Mouse (Mus musculus): ENCODE data around the gene Hoxa4.
A peak's percentile ranks its signal among the peaks of the same experiment; 100 is the strongest.

Hoxa4 gene

DNA sequence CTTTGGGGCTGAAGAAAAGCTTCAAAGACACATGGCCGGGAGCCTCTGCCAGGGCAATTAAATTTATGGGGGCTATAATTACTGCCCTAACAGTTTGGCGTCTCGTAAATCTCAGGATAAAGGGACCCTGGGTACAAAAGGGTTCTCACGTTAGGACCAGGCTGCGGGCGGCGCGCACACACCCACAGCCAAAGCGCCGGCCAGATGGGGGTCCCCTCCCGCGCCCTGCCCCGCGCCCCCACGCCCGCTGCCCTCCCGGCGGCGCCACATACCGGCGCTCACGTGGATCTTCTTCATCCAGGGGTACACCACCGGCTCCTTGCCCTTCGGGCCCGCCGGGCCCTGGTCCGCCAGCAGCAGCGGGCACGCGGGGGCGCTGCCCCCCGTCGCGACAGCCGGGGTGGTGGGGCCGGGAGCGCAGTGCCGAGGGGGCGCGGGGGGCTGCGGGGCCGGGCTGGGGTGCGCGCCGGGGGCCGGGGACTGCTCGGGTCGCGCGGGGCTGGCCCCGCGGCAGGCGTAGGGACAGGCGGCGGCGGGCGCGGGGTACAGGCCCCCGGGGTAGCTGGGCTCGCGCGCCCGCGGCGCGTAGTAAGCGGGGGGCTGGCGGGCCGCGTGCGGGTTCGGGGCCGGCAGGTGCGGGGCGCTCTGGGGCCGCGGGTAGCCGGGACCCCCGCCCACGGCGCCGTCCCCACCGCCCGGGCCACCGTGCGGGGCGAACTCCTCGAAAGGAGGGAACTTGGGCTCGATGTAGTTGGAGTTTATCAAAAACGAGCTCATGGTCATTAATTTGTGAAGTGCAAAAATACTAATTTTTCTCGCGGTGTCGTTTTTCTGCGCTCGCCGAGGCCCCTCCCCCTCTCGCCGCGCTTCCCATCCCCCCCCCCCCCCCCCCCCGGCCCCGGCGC, at the start of gene Hoxa4:
TSS of gene Hoxa4 (minus strand) at position 848 of the 905 bp plus-strand sequence.
- DNase-seq (ENCODE audit: low spot score): no peak

DNA sequence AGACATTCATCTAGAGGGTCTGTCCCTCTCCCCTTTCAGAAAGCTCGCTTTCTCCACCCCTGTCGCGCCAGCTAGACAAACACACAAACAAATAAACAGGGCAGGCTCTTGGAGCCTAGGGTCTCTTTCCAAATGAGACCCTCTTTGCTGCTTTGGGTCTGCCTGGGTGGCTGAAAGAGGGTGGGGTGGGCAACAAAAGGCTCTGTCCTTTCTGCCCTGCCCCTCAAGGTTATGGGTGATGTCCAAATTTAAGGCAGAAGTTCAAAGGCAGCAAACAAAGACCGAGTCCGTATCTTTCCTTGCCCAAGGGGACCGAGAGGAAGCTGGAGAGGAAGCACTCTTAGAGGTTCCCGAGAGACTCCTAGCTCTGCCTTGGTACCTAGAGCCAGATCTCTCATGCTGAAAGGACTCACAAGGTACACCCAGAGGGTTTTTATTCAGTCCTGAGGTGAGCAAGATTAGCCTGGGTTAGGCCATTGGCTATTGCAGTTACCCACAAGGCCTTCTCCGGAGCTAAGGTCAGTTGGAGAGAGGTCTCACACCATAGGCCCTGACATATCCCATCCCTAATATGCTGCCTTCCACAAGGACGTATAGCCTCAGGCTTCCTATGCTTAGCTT, 49.6 kb upstream of the Hoxa4 start:
- DNase-seq (ENCODE audit: low spot score): no peak

DNA sequence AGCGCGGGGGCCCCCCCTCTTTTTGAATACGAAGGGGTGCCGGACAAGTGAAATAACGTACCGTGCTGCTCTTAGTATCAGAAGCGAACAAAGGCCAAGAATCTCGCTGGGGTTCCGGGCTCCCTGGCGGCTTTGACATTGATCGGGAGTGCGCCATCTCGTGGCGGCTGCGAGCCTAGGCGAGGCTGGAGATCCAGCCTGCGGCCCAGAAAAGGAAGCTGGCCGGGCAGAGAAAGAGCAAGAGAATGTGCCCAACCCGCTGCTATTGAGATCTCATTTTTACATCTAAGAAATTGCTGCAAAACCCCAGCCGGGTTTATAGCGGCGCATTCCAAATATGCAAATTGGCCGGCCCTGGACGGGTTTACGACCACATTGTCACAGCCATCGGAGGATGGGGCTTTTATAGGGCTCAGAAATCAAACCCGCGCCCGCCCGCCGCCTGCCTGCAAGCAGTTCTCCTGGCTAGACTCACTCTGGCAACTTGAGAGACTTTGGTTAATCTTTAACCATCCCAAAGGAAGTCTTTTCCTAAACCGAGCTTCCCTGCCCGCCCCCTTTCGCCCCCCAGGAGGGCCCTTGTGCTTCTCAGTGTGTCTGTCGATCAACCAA, 48.9 kb upstream of the Hoxa4 start, which contains the start of gene Hoxa10:
TSS of gene Hoxa10 (minus strand) at position 466 of the 612 bp plus-strand sequence.
- peak; percentile 51 for DNase-seq (ENCODE audit: low spot score)

DNA sequence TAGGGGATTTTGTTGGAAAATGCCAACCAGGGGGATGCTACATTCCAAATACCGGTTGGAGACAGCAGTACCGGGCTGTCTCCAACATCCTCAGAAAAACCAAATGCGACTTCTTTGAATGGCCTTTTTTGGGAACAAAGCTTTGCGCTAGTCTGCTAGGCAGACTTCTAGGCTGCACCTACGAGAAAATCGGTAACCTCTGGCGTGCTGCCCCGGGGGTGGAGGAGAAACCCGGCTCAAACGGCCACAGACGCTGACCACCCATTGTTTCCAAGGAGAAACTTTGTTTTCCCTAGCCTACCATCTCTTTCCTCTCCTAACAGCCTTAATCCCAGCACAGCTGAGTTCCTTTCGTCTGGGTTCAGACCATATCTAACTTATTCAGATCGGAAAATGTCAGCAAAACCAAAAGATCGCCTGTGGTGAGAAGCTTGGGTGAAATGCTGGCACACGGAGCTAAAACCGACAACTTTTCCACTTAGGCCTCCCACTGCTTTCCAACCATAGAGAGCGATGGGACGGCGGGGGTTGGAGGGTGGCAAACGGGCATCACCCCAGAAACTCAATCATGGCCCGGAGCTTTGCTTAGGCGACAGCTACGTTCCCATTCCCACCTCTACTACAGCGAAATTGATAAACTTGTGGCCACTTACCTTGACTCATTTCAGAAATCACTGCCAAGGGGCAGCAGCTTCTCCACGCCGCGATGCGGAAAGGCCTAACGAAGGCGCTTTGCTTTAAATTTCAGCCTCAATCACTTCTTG, 48.3 kb upstream of the Hoxa4 start:
- DNase-seq (ENCODE audit: low spot score): no peak

DNA sequence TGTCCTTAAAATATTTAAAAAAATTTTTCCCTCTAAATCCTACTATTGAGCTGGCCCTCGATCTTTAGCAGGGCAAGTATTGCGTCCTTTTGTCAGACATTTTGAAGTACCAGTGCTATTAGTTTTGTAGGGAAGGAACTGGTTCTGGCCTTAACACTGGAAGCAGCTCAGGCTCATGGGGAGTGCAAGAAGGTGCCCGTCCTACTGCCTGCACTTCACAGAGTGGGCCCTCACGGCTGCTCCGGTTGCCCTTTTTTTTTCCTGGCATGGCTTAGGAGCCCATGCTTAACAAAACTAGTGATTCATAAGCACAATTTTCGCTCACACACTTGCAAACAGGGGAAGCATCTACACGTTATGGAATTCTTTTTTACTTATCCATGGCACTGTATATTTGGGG, 47.4 kb upstream of the Hoxa4 start:
- no peak for DNase-seq (ENCODE audit: low spot score)

DNA sequence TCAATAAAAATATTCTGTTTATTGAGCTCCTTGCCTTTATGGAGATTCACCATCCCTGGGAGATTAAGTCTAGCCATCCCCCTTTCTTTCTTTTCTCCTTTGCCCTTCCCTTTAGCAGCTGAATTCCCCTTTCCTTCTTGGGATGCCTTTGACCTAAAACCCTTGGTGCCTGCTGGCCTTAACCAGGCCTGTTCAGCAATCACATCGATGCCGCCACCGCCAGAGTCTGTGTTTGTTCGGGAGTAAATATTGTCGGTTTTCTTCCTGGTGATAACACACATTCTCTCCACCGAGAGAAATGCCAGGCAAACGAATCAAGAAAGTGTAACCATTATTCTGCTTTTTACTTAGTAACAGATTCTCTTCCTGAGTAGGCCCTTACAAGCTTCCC, 46.6 kb upstream of the Hoxa4 start:
- DNase-seq (ENCODE audit: low spot score): no peak

DNA sequence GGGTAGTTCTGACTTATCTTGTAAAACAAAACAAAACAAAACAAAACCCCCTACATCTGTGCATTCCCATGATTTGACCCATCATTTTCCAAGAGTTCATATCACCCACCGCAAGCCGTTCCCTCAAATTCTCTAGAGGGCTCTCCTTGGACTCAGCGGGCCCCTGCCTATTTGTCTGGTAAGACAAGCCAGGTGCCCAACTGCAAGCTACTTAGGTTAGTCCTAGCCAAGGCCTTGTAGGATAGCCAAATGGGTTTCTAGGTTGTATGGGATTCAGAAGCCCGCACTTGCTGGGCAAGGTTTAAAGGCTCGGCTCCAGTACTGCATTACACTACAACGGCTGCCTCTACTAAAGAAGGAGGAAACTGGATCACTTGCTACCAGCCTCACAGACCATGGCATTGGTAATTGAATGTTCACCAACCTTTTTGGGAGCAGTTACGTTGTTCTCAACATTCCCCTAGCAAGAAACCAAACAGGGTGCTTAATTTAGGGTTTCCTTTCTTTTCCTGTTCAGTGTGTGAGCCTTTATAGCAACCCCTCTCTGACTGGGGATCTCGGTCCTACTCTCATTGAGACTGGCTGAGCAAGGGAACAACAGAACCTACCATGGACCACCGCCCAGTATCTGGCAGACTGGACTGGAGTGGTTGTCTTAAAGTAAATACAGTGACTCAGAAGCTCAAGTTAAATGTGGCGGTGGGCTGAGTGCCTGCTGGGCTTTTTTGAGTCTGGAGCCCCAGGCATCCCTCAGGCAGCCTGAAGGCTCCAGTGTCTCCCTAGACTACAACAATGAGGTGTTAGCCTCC, 46.0 kb upstream of the Hoxa4 start:
- DNase-seq (ENCODE audit: low spot score): no peak

DNA sequence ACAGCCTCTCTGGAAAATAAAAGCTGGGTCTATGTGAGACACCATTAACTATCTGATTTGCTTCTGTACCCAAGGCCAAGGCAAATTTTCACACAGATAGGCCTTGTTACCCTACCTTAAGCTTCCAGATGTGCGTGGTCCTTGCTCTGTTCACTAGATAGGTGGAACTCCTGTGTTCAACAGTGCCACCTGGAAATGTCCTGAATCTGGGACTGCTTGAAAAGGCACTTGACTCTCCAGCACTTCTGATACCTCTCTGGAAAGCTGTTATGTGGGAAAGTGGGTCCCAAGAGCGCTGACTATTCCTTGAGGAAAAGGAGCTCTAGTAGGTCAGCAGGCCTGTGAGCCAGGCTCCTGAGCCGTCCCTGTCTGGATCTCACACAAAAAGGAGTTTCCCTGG, 45.3 kb upstream of the Hoxa4 start:
- no peak for DNase-seq (ENCODE audit: low spot score)

DNA sequence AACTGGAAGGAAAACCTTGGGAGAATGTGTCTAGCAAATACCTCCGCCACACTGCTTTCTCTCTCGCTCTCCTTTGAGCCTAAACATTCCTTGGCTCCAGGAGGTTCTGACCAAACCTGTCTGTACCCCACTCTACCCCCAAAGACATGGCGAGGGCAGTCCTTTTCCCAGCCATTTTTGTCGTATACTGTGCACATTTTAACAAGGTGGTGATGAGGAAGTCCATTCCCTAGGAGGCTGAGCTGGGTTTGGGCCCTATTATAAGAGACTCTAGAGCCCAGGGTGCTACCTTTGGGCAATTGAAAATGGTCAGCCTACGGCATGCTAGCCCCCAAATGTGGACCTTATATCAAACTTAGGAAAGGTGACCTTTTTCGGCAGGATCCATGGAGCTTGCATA, 44.3 kb upstream of the Hoxa4 start:
- DNase-seq (ENCODE audit: low spot score): no peak

DNA sequence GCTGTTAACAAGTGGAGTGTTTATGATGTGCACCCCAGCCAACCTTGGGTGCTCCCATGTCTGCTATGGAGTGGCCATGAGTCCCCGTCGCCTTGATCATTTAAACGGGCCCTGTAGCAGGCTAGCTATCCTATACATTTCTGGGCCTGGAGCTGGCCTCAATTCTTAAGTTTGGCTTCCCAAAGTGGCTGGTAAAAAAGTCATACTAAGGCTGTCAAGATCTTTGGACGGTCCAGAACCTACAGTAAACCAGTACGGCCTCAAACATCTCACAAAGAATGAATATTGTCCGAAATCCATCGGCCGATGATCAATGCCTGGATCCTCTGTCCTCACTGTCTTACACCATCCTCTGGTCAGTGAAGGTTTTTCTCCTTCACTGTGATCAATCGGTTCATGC, 43.7 kb upstream of the Hoxa4 start:
- DNase-seq (ENCODE audit: low spot score): no peak

DNA sequence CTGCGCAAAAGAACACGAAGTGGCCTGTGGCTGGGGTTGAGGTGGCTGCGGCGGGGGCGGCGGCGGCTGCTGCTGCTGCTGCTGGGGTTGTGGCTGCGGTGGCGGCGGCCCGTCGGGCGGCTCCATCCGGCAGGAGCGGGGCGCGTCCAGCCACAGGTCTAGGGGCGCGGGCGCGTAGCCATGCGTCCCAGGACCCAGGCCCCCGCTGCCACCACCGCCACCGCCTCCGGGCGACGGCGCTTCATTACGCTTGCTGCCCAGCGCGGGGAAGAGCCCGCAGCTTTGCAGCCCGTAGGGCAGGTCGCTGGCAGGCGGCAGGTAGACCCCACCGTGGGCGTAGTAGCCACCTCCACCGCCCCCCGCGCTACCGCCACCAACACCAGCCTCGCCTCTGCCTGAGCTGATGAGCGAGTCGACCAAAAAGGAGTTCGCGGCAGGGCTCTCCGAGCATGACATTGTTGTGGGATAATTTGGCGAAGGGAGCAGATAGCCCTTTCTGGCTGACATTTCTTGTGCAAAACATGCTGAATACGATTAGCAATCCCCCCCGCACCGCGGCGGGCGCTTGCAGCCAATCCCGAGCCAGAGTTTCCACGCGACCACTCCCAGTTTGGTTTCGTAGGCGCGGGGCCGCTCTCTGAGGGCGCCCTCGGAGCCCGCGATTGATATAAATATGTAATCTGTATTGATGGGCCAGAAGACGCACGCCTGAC, 43.0 kb upstream of the Hoxa4 start:
- no peak for DNase-seq (ENCODE audit: low spot score)

DNA sequence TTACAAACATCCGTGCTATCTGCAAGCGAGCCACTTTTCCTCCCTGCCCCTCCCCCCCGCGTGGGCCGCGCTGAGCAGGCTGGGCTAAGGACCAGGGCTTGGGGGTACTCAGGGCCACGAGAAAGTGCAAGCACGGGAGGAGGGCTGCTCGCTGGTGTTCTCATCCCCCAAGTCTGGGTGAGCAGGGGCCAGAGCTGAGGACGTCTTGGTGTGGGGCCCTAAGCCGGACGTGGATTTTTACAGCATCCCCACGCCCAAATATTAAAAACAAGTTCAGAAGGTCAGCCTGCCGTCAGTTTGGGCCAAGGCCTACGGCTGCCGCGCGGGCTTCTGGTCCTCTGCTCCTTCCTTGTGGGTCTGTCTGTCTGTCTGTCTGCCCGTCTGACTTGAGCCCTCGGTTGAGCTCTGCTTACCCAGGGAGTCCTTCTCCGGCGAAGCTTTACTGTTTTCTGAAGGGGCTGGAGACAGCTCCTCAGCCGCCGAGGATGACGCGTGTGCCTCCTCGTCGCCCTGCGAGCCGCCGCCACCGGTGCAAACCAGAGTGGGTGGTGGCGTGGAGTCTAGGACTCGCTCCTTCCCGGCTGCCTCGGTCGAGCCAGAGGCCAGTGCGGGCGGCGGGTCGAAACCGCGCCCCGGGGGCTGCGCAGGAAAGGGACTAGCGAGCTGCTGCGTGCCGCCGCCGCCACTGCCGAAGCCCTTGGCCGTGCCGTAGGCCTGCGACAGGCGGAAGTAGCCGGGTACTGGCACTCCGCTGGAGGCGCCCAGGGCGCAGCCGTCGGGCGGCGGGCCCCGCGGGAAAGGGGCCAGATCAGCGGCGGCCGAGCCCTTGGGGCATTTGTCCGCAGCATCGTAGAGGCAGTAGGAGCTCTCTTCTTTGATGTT, 42.2 kb upstream of the Hoxa4 start:
- no peak for DNase-seq (ENCODE audit: low spot score)

DNA sequence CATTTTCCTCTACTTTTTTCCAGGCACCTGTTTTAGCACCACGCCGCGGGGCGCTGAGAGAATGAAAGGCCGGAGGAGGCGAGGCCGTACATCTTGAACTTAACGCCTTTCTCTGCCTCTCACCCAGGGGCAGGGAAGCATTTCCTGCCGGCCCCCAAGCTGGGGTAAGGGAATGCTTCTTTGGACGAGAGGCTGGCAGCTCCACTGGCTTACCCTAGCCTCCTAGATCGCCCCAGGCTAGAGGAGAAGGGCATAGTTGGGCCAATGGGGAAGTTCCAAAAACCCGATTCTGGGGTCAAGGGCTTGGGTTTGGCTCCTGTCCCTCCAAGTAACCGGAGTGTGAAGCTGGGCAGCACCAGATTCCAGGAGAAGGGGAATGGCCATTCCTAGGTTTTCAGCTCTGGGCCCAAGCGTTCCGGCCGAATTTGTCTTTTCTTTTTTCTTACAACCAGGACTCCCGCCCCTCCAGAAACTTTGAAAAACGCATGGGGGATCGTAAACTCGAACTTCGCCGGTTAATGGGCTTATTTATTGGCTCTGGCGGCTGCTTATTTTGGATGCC, 41.5 kb upstream of the Hoxa4 start:
- DNase-seq (ENCODE audit: low spot score): no peak

DNA sequence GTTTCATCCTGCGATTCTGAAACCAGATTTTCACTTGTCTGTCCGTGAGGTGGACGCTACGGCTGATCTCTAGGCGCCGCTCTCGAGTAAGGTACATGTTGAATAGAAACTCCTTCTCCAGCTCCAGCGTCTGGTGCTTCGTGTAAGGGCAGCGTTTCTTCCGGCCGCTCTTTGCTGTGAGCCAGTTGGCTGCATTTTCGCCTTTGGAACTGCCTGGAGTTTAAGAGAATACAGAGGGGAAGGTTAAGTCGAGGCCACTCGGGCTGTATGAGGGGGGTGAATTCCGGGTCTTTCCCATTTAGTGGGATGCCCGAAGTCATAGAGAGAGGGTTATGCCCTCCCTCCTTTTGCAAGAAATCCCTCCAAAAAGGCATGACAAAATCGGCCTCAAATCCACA, 41.0 kb upstream of the Hoxa4 start:
- no peak for DNase-seq (ENCODE audit: low spot score)

DNA sequence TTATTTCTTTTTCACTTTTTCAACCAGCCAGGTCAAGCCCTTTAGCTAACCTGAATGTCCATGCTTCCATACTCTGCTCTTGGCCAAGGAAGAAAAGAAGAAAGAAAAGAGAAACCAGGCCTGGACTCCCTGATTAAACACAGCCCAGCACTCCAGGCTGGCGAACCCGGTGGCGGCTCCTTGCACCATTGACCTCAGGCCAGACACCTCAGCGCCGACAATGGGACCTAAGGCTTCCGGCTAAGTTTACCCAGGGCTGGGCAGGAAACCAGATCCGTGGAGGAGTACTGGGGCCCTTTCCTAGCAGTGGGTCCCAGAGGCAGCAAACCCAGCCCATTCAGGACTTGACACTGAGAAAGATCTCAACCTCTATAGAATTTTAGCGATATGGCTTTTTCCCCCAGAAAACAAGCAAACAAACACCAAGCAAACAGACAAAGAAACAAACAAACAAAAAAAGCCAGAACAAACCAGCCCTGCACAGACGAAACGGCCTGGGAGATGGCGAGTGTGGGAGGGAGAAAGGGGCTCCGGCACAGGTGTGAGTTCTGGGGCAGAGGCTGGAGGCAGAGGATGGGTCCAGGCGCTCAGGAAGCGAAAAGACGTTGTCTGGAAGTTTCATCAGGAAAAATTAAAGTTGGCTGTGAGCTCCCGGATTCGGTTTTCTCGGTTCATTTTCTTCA, 40.5 kb upstream of the Hoxa4 start:
- no peak for DNase-seq (ENCODE audit: low spot score)

DNA sequence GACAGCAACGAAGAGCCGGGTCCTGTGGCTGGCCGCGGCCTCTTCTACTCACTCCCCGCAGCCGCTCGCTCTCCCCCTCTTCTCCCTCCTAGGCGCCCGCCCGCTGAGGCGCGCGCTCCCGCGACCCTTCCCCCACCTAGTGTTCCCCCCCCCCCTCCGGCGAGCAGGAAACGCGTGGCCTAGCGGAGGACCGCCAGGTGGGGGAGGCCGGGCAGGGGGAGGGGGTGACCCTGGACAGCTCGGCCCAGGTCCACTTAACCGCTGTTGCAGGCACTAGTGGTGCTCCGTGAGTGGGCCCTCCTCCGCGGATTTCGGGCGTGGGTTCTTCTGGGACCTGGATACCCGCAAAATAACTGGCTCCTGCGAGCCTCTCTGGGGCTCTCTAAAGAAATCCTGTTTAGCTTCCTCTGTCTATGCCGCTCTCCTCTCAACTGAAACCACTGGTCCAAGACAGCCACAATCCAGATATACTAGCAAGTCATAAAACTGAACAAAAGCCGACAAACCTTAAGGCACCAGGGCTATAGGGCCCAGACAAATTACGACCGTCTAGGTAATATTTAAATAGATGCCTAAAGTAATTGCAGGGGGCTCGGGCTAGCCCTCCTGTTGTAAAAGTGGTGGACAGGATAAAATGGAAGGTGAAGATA, 39.1 kb upstream of the Hoxa4 start, which contains the start of gene Hoxa9:
TSS of gene Hoxa9 (minus strand) at position 574 of the 650 bp plus-strand sequence.
- DNase-seq (ENCODE audit: low spot score): no peak

DNA sequence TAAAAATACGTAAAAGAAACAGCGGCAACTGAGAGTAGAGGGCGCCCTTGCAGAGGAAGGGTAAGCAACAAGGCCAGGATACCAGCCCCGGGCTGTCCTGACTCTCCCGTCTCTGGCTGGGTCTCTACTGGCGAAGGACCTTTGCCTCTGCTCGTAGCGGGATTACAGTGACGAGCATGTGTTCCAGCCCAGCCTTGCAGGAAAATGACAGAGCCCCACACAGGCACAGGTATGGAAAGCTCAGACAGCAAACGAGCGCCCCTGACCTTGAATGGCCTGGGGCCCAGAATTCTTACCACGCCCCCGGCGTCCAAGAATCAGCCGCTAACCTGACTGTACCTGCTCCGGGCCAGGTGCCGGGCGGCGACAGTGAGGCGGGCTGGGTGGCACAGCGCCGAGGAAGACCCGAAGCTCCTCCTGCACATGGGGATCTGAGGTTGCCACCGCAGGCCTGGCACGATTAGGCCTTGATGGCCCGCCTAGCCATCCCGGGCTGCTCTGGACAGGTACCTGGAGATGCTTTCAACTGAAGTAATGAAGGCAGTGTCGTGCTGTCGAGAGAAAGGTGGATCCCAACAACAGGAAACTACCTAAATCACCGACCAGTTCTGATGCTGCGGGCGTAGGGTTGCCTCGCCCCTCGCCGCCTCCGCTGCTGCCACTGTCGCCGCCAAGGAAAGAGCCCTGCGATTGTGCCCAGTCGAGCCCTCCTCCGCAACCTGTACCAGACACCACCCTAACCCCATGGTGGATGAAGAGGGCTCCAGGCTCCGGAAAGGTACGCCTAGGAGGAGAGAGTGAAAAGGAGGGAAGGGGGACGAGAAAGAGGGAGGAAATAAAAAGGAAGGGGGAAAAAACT, 38.2 kb upstream of the Hoxa4 start:
- DNase-seq (ENCODE audit: low spot score): no peak
